Mouse (Mus musculus) forebrain, embryonic 14.5 days (tissue): ENCODE measurements at regions not wholly inside any gene's neighbourhood (a gene's known extent, or its start where the extent isn't known, plus 50 kb on each side); places are given as distances from the start of the nearest gene placed in this dataset.

Experiments used
- ATAC-seq: fragments of 200-750 bp; cut with Nextera tagmentation; 2 replicates; pipeline ENCODE4 v1.8.0; 2017; ENCODE audit warnings: mild to moderate bottlenecking, moderate library complexity
- DNase-seq: peaks from one replicate; pipeline ENCODE4 v3.0.0-alpha.2; 2015; ENCODE audit warnings: low spot score
- H3K27ac ChIP-seq: fragments of 300-500 bp; sonication (generic); 2 replicates; pipeline ENCODE4 v1.5.1; 2014; ENCODE audit warnings: low read depth, mild to moderate bottlenecking, control low read depth, low read length, moderate library complexity
- H3K27me3 ChIP-seq: fragments of 300-500 bp; sonication (generic); replicated peaks from 2 replicates; pipeline ENCODE4 v1.6.1; 2014; ENCODE audit warnings: low read length, control low read depth, mixed read lengths; ENCODE audit not compliant: control insufficient read depth, insufficient read depth
- H3K36me3 ChIP-seq: fragments of 300-500 bp; sonication (generic); 2 replicates; pipeline ENCODE4 v1.6.1; 2014; ENCODE audit warnings: low read length, control low read depth; ENCODE audit not compliant: control insufficient read depth, insufficient read depth
- H3K4me1 ChIP-seq: fragments of 300-500 bp; sonication (generic); 2 replicates; pipeline ENCODE4 v1.6.1; 2014; ENCODE audit warnings: antibody characterized with exemption, low read length, control low read depth; ENCODE audit not compliant: control insufficient read depth, insufficient read depth
- H3K4me2 ChIP-seq: fragments of 300-500 bp; sonication (generic); 2 replicates; pipeline ENCODE4 v1.6.1; 2014; ENCODE audit warnings: mild to moderate bottlenecking, control low read depth, low read length
- H3K4me3 ChIP-seq: fragments of 300-500 bp; sonication (generic); 2 replicates; pipeline ENCODE4 v1.5.1; 2014; ENCODE audit warnings: low read depth, low read length, control low read depth
- H3K9ac ChIP-seq: fragments of 300-500 bp; sonication (generic); 2 replicates; pipeline ENCODE4 v1.6.1; 2014; ENCODE audit warnings: mild to moderate bottlenecking, low read length, control low read depth, moderate library complexity
- H3K9me3 ChIP-seq: fragments of 300-500 bp; sonication (generic); replicated peaks from 2 replicates; pipeline ENCODE4 v1.6.1; 2016; ENCODE audit warnings: low read length, control low read depth, mixed read lengths; ENCODE audit not compliant: control insufficient read depth
- WGBS: fragments of 180-500 bp; shearing (Covaris S2); extraction: QIAGEN DNeasy Blood & Tissue Kit; methylation state at CpG from one replicate; pipeline ENCODE4 v1.1.7; 2014; 5-methylcytosine and 5-hydroxymethylcytosine counted together

- Histone ChIP-seq H3K9me3 (no peaks in the 10 kb centered on the region), H3K4me2 (no peak overlapping the region), H3K4me1 (peaks cover 4% of the 10 kb centered on the region; the same call in 1 of the 2 replicates), H3K27me3 (no peaks in the 10 kb centered on the region), H3K9ac (no peak overlapping the region), H3K36me3 (no peaks in the 10 kb centered on the region), H3K4me3 (no peak overlapping the region), H3K27ac (no peak overlapping the region)
- WGBS: 15% methylated on average over 1 of the region's 1 CpGs
- ATAC-seq (peak; percentile 80), DNase-seq (peak; percentile 78)
Measured at GRCm38 (mm10) chr3:9938651-9939050, 149.3 kb upstream of the Gm9833 start.

GRCm38 (mm10) chr3:9942631-9943030 lies 145.3 kb upstream of the Gm9833 start:
- WGBS: 92% methylated on average over 5 of the region's 5 CpGs
- no peak for DNase-seq
- ATAC-seq: no peak
- no peak overlapping the region for H3K4me3 ChIP-seq
- H3K4me1 ChIP-seq: peaks cover under 1% of the 10 kb centered on the region; the same call in 1 of the 2 replicates
- H3K27ac ChIP-seq: no peak overlapping the region
- no peaks in the 10 kb centered on the region for H3K9me3 ChIP-seq
- no peaks in the 10 kb centered on the region for H3K27me3 ChIP-seq
- no peak overlapping the region for H3K4me2 ChIP-seq
- no peak overlapping the region for H3K9ac ChIP-seq
- no peaks in the 10 kb centered on the region for H3K36me3 ChIP-seq

- Histone ChIP-seq H3K9ac (no peak overlapping the region), H3K27me3 (no peaks in the 10 kb centered on the region), H3K4me1 (no peaks in the 10 kb centered on the region), H3K4me3 (no peak overlapping the region), H3K9me3 (no peaks in the 10 kb centered on the region), H3K27ac (no peak overlapping the region), H3K4me2 (no peak overlapping the region), H3K36me3 (no peaks in the 10 kb centered on the region)
- 53% methylated on average over 11 of the region's 11 CpGs for WGBS
- ATAC-seq (peak; percentile 97), DNase-seq (peak; percentile 84)
Measured at GRCm38 (mm10) chr3:9947357-9948065, 140.4 kb upstream of the Gm9833 start.

- ATAC-seq (peak; percentile 67), DNase-seq (no peak)
- WGBS: 68% methylated on average over 7 of the region's 7 CpGs
- Histone ChIP-seq H3K9ac (no peak overlapping the region), H3K4me1 (no peaks in the 10 kb centered on the region), H3K4me2 (no peak overlapping the region), H3K4me3 (no peak overlapping the region), H3K27ac (no peak overlapping the region), H3K27me3 (no peaks in the 10 kb centered on the region), H3K9me3 (no peaks in the 10 kb centered on the region), H3K36me3 (no peaks in the 10 kb centered on the region)
Measured at GRCm38 (mm10) chr3:9948114-9948513, 139.8 kb upstream of the Gm9833 start.

- Histone ChIP-seq H3K4me2 (no peak overlapping the region), H3K27me3 (no peaks in the 10 kb centered on the region), H3K4me1 (no peaks in the 10 kb centered on the region), H3K36me3 (no peaks in the 10 kb centered on the region), H3K9me3 (no peaks in the 10 kb centered on the region), H3K9ac (no peak overlapping the region), H3K27ac (no peak overlapping the region), H3K4me3 (no peak overlapping the region)
- ATAC-seq (no peak), DNase-seq (no peak)
- 90% methylated on average over 3 of the region's 3 CpGs for WGBS
Measured at GRCm38 (mm10) chr3:9957870-9958269, 130.0 kb upstream of the Gm9833 start.

- WGBS: 79% methylated on average over 37 of the region's 37 CpGs
Measured at GRCm38 (mm10) chr3:9959716-9960661, 127.9 kb upstream of the Gm9833 start.

GRCm38 (mm10) chr3:9960696-9961095 lies 127.2 kb upstream of the Gm9833 start:
- Histone ChIP-seq H3K9ac (no peak overlapping the region), H3K4me2 (no peak overlapping the region), H3K9me3 (no peaks in the 10 kb centered on the region), H3K4me3 (no peak overlapping the region), H3K27me3 (no peaks in the 10 kb centered on the region), H3K36me3 (no peaks in the 10 kb centered on the region), H3K4me1 (no peaks in the 10 kb centered on the region), H3K27ac (peak overlapping the region; percentile 66; the same call in 1 of the 2 replicates)
- peak; percentile 71 for ATAC-seq
- DNase-seq: peak; percentile 61
- 48% methylated on average over 7 of the region's 7 CpGs for WGBS

More at GRCm38 (mm10) chr3:9959716-9960661, 127.9 kb upstream of the Gm9833 start:
- ATAC-seq (peak; percentile 96), DNase-seq (peak; percentile 77)
- Histone ChIP-seq H3K4me2 (no peak overlapping the region), H3K36me3 (no peaks in the 10 kb centered on the region), H3K27me3 (no peaks in the 10 kb centered on the region), H3K27ac (peak overlapping the region; percentile 66; the same call in 1 of the 2 replicates), H3K9me3 (no peaks in the 10 kb centered on the region), H3K9ac (no peak overlapping the region), H3K4me3 (no peak overlapping the region), H3K4me1 (no peaks in the 10 kb centered on the region)
